Mouse (Mus musculus): ENCODE data around the gene Ndufs1.
"Not testable (repeated sequence)": the region's sequence is repeated elsewhere in the genome, so short reads cannot be mapped to it uniquely, and the experiment has no call there.

Ndufs1 gene

GRCm38 (mm10) chr1:63176604-63177421, at the start of gene Ndufs1, which contains the start of gene Eef1b2:
Gene Ndufs1 (minus strand): TSS chr1:63176833.
Gene Eef1b2 (plus strand): TSS chr1:63176825.
- DNase-seq = peak; percentile 99

GRCm38 (mm10) chr1:63225890-63226289, 49.3 kb upstream of the Ndufs1 start:
- DNase-seq = no peak

GRCm38 (mm10) chr1:63225009-63225408, 48.4 kb upstream of the Ndufs1 start:
- no peak for DNase-seq

DNA sequence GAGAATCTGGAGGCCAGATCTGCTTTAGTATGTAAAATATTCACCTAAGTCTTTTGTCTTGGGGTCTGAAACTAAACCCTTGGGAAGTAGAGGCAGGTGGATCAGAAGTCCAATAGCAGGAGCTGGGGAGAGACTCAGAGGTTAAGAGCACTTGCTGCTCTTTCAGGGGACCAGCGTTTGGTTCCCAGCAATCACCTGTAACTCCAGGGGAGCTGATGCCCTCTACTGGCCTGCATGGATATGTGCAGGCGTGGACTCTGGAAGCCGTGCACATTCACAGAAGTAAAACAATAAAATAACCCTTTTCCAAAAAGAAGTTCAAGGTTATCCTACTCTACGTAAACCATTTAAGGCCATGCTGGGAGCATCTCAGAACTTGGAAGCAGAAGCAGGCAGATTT, 42.6 kb upstream of the Ndufs1 start:
- no peak for DNase-seq

- DNase-seq = no peak
These were observed 38.0 kb upstream of the Ndufs1 start for GRCm38 (mm10) chr1:63214631-63215030.

DNA sequence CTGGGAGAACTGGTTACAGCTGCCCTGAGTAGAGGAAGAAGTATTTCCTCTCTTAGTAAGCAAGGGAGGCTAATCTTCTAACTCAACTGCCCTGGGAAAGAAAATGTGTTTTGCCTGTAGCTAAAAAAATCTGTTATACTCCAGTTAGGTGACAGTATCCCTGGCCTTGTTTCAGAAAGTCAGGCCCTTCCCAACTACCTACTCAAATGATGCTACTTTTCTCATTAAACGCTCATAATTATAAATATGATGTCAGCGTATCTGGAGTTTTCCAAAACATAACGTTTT, 37.6 kb upstream of the Ndufs1 start, which contains the start of gene Gpr1:
Gpr1 (minus strand) TSS at position 273 of the 288 bp plus-strand sequence.
- no peak for DNase-seq

DNA sequence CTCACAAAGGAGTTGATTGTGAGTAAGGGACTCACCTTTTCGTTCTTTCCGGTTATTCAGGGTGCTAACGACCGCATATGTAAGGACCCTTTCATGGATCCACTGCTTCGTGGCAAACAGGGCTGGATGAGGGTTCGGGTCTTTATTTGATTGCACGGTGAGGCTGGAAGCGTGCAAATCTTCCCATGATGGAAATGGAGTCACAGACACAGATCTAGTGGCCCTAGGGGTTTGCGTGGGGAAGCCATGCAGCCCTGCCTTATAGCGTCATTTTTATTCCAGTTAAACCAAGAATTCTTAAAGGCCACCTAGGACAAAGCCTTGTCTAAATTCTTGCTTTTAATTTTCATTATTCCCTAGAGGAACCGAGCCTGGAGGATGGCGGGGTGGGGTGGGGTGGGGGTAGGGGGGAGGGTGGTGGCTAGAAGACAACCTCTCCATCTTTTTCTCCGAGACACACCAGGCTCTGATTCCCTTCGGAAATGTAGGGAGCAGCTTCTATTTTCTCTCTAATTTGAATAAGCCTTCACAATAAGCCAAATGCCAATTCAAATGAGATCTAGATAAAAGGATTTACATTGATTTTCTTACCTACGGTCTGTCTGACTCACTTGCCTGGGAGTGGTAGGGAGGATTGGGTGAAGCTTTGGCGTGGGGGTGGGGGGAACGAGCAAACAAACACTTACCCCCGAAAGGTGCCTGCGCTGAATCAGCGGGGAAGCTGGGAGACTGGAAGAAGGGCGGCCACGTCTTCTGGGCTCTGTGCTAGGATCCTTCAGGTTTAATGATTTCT, 37.0 kb upstream of the Ndufs1 start:
- no peak for DNase-seq

- DNase-seq = peak; percentile 10 to 27
These were observed 33.4 kb upstream of the Ndufs1 start for GRCm38 (mm10) chr1:63209861-63210529.

GRCm38 (mm10) chr1:63207607-63208006, 31.0 kb upstream of the Ndufs1 start:
- DNase-seq = no peak

DNA sequence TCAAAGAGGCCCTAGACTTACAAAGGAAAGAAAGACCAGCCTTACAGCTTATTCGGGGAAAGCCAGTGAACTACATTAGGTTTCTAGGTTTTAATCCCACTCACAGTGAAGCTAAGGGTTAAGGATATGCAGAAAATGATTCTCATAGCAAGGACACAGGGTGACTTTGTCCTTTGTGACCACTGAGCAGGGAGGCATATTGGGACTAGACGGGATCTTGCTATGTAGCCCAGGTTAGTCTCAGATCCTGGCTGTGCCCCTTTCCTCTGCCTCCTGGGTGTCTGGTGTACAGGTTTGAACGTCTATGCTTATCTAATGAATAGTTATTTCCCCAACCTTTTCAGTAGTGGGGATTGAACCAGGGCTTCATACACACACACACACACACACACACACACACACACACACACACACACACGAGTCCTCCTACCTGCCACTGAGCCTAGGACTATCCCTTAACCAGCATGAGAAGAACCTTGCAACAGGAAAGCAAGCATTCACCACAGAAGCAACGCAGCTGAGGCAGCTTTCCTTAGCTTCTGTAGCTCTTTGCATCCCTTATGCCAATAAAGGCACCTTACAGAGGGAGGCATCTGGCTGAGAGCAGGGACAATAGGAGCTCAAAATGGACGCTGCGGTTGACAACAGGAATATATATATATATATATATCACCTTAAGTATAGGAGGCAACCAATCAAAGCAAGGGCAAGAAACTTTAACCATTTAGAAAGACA, 28.2 kb upstream of the Ndufs1 start:
- DNase-seq = no peak

DNA sequence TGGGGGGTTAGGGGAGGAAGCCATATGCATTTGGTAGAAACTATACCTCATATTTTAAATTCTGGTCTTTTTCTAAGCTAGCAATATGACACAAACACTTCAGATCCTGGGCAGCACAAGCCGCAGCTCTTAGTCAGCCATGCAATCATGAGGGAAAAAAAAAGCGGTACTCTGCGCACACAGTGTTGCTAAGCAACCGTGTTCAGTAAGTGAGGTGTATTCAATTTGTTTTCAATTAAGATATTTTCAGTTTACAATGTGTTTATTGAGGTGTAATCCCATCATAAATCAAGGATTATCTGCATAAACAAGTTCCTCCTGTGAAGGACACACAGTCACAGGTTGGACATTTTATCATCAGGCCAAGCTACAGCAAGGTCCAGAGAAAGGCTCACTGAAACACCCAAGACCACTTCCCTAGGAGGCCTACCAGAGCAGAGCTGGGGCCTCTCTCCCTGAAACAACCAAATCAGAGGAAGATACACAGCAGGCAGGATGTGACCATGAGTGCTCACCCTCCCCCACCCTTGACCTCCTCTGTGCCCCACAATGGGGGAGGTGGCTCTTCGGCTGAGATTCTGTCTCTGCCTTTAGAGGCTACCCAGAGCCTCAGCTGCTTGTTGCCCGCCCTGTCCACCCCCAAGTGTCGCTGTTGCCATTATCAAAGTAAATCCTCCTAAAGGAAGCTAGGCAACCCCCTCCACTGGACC, 27.5 kb upstream of the Ndufs1 start:
- peak in 1 of 2 experiments; percentile 17 for DNase-seq

GRCm38 (mm10) chr1:63203471-63203870, 26.8 kb upstream of the Ndufs1 start:
- no peak for DNase-seq

DNA sequence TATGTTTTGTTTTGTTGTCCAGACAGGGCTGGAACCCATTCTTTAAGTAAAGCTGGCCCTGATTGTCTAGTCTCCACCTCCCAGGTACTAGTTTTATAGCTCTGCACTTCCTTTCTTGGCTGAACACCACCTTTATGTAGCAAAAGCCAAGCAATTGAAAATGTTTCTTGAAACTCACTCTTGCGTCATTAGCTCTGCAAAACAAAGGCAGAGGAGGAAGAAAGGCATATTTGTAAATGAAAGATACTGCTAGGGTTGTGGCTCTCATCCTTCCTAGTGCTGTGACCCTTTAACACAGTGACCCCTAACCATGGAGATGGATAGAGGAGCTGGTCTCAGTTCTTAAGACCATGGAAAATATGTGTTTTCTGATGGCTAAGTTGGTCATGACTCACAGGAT, 25.0 kb upstream of the Ndufs1 start:
- no peak for DNase-seq

DNA sequence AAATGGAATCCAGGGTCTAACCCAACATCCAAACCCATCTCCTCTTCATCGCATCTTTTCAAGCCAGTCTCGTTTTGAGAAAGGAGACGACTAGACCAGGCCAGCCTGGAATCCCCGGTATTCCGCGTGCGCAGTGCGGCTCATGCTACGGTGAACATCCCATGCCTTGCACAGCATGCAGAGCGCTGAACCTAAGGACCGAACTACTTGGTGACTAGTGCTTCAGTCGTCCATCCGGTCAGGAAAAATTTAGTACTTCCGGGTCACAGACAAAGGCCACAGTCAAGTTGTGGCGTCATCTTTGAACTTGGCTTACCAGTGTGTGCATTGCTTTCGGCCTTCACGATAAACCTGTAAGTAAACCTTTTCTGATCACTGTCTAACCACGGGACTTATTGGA, 23.7 kb upstream of the Ndufs1 start:
- DNase-seq = no peak

DNA sequence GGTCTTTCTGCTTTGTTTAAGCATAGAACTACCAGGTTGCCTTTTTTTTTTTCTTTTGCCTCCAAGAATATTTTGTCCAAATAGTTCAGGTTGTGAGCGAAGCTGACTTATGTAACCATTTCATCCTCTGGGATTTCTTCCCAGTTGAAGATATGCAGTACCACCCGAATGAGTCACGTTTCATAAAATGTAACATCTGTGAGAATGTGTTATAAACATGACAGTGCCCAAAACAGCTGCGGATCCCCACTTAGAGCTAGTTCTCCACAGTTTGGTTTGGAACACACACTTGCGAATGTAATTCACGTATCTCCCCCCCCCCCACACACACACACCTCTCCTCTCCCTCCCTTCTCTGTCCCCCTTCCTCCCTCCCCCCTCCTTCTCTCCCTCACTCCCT, 22.8 kb upstream of the Ndufs1 start:
- DNase-seq = no peak

GRCm38 (mm10) chr1:63195848-63196512, 19.3 kb upstream of the Ndufs1 start:
- DNase-seq = no peak

- no peak for DNase-seq
These were observed 15.9 kb upstream of the Ndufs1 start for GRCm38 (mm10) chr1:63192306-63193065.

GRCm38 (mm10) chr1:63190851-63191250, 14.2 kb upstream of the Ndufs1 start:
- peak; percentile 55 to 68 for DNase-seq

GRCm38 (mm10) chr1:63188536-63188935, 11.9 kb upstream of the Ndufs1 start:
- no peak for DNase-seq

DNA sequence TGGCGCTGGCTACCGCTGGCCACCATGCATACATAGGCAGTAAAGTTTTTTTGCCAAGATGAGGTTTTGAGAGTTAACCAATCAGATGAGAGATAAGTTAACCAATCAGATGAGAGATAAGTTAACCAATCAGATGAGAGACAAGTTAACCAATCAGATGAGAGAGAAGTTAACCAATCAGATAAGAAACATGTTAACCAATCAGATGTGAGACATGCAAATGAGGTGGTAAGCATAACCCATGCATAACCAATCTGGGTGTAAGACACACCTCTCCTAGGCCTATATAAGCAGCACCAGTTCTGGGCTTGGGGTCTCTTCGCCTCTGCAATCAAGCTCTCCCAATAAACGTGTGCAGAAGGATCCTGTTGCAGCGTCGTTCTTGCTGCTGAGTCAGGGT, 8.8 kb upstream of the Ndufs1 start:
- DNase-seq = not testable (repeated sequence)

Measured in cerebellum, postnatal 14 days (tissue).